Mouse (Mus musculus) macrophage (primary cell): ENCODE data around the gene Tcaf3. TPM values are rescaled to one million over a fixed set of nuclear protein-coding genes. Genes with fewer than 3 reads are reported as not detected.

ENCODE experiments used
- H3K27ac ChIP-seq: fragments of 350-480 bp; formaldehyde crosslinking; 2 replicates; pipeline ENCODE4 v1.9.0; 2021
- H3K36me3 ChIP-seq: fragments of 350-480 bp; formaldehyde crosslinking; 2 replicates; pipeline ENCODE4 v1.9.0; 2021; ENCODE audit errors: inconsistent target
- H3K4me3 ChIP-seq: fragments of 350-480 bp; formaldehyde crosslinking; 2 replicates; pipeline ENCODE4 v1.9.0; 2021; ENCODE audit errors: inconsistent target
- H3K79me2 ChIP-seq: fragments of 350-480 bp; formaldehyde crosslinking; 2 replicates; pipeline ENCODE4 v1.9.0; 2021; ENCODE audit errors: inconsistent target
- WGBS: methylation state at CpG from one replicate; pipeline ENCODE4 v1.1.7; 2026; ENCODE audit warnings: inconsistent platforms; ENCODE audit not compliant: missing documents; 5-methylcytosine and 5-hydroxymethylcytosine counted together
- polyA plus RNA-seq: library from polyadenylated mRNA; stranded (reverse); fragments of 250-400 nt; gene quantifications from 3 replicates; pipeline ENCODE4 v1.2.4, GENCODE M21; 2018; ENCODE audit warnings: inconsistent platforms

Gene Tcaf3
- polyA plus RNA-seq, 1 experiment from 2014 or later: not detected

DNA sequence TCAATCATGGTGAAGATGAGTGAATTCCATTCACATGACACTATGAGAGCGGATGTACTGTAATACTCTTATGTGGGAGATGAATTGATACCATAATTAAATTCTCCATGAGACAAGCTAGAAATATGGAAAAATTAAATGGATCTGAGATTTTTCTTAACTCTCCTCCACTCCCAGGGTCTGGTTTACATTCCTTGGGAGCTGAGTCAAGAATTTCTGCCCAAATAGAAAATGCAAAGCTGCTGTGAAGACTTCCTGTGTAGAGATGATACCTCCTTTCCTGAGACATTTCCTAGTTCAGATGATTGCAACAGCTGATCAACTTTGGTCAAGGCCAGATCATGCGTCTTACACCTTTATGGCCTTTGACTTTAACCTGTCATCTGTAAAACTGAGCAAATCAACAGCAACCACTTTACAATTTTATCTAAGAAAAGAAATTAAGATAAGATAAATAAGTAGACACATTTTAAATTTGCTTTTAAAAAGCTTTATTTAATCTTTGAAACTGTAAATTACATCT, 31.4 kb downstream of the Tcaf3 start:
- H3K79me2 ChIP-seq: no peaks in the 10 kb centered on the region
- H3K27ac ChIP-seq: no peak overlapping the region
- WGBS: 81% methylated on average over 2 of the region's 2 CpGs
- H3K4me3 ChIP-seq: no peak overlapping the region
- no peaks in the 10 kb centered on the region for H3K36me3 ChIP-seq

DNA sequence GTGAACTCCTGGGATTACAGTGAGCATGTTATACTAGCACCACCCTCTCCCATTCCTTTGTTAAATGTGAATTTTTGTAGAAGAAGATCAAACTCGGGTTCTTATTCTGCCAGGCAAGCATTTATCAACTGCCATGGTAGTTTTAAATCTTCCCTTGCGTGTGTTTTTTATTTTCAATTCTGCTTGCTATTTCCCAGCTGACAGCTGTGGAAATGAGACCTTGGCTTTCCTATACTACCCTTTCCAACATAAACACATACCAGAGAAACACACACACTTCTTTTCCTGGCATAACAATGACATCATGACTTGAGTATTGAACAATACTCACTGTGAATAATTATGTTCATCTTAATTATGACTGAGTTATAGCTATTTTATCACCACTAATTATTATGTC, 35.2 kb downstream of the Tcaf3 start:
- Histone ChIP-seq H3K27ac (no peak overlapping the region), H3K79me2 (no peaks in the 10 kb centered on the region), H3K4me3 (no peak overlapping the region), H3K36me3 (no peaks in the 10 kb centered on the region)
- WGBS: 53% methylated on average over 2 of the region's 2 CpGs

GRCm38 (mm10) chr6:42560885-42561284, 36.6 kb downstream of the Tcaf3 start:
- H3K36me3 ChIP-seq: no peaks in the 10 kb centered on the region
- H3K79me2 ChIP-seq: no peaks in the 10 kb centered on the region
- no peak overlapping the region for H3K4me3 ChIP-seq
- H3K27ac ChIP-seq: no peak overlapping the region
- 81% methylated on average over 5 of the region's 5 CpGs for WGBS

- Histone ChIP-seq H3K27ac (no peak overlapping the region), H3K4me3 (no peak overlapping the region), H3K79me2 (no peaks in the 10 kb centered on the region), H3K36me3 (no peaks in the 10 kb centered on the region)
- 91% methylated on average over 14 of the region's 14 CpGs for WGBS
Measured at GRCm38 (mm10) chr6:42558641-42559040, 38.9 kb downstream of the Tcaf3 start.

DNA sequence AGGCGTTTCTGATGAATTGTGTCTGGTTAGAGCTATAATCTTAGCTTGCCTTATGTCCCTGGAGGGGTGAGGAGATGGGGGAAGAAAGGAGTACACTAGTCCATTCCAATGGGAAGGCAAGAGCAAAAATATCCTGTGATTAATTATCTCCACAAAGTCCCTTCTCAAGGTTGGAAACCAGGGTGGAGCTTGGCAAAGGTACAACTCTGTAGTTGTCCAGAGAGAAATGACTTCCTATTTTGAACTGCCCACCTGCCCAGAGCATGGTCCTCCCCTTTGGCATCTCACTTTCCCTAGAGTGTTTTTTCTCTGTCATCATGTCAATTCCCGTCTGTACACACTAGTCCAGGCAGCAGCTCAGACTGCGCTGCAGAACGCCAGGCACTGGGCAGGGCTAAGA, 50.0 kb downstream of the Tcaf3 start, which contains the start of gene Olfr455:
Gene Olfr455 (minus strand): TSS at position 127 of the 400 bp plus-strand sequence.
- Histone ChIP-seq H3K4me3 (no peak within 1 kb of the TSS), H3K79me2 (no peaks in the 10 kb centered on the region), H3K36me3 (no peaks in the 10 kb centered on the region), H3K27ac (no peak within 1 kb of the TSS)
- 98% methylated on average over 4 of the region's 4 CpGs for WGBS

- H3K4me3 ChIP-seq: no peak overlapping the region
- WGBS: 100% methylated on average over 2 of the region's 2 CpGs
- no peak overlapping the region for H3K27ac ChIP-seq
- H3K36me3 ChIP-seq: no peaks in the 10 kb centered on the region
- no peaks in the 10 kb centered on the region for H3K79me2 ChIP-seq
Measured at GRCm38 (mm10) chr6:42546180-42546579, 51.3 kb downstream of the Tcaf3 start.

- Histone ChIP-seq H3K79me2 (no peaks in the 10 kb centered on the region), H3K36me3 (no peaks in the 10 kb centered on the region), H3K27ac (no peak overlapping the region), H3K4me3 (no peak overlapping the region)
- whole genome bisulfite sequencing: 91% methylated on average over 2 of the region's 2 CpGs
Measured at GRCm38 (mm10) chr6:42545451-42545885, 52.0 kb downstream of the Tcaf3 start.

DNA sequence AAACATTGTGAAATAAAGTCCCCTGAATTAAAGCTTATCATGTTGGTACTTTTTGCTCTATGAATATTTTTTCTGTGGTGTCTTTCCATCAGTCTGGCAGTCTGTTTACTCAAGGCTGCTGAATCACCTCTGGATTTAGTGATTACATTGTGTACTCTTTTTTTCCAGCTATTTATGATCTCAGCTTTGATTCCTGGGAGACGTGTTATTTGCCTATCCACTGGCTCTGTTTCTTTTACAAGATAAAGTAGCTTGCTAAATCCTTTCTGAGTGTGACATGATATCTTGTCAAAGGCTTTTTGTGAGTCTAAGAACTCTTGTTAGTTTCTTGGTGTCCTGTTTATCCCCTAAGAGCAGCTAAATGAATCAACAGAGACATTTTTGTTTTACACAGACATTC, 52.6 kb downstream of the Tcaf3 start:
- WGBS: 75% methylated on average over 1 of the region's 1 CpGs

DNA sequence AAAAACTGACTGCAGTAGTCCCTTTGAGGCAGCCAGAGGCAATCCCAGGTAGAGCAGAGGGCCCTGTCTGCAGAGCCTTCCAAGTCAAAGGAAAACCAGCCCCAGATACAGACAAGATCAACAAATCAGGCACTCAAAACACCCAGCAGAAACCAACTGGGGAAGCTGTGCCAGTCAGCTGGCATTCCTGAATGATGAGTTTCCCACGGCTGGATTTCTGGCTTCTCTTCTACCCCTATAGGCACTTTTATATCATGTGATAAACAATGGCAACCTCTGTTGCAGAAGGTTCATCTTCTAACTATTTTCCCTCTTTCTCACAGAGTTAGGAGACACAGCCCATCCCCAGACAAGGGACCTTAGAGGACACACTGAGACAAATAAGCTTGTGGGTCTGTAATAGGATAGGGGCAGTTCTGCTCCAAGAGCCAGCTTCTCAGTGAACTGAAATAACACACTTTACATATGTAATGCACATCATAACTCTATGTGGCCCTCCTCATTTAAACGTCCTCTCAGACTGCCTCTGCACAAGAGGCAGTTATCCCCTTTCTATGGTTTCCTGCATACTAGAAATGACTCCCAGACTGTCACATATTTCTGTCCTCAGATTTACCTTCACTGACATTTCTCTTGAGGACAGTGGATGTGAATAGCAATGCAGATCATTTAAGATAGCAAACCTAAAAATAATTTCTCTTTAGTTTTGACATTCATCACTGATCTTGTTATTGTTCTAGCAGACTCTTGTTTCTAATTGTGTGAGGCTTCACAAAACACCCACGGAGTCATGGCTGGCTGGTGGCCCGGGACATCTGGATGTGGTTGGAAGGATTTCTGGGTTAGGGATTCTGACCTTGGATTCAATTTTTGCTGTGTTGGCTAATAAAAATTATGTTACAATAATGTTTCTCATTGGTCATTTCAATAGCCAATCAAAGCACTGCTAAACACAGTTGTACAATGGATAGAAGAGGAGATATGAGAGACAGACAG, 55.2 kb downstream of the Tcaf3 start:
- H3K36me3 ChIP-seq: no peaks in the 10 kb centered on the region
- no peaks in the 10 kb centered on the region for H3K79me2 ChIP-seq
- WGBS: 81% methylated on average over 4 of the region's 4 CpGs
- H3K4me3 ChIP-seq: no peak overlapping the region
- H3K27ac ChIP-seq: no peak overlapping the region

More for the DNA sequence above, 52.6 kb downstream of the Tcaf3 start:
- H3K27ac ChIP-seq: no peak overlapping the region
- no peak overlapping the region for H3K4me3 ChIP-seq
- H3K79me2 ChIP-seq: no peaks in the 10 kb centered on the region
- no peaks in the 10 kb centered on the region for H3K36me3 ChIP-seq

DNA sequence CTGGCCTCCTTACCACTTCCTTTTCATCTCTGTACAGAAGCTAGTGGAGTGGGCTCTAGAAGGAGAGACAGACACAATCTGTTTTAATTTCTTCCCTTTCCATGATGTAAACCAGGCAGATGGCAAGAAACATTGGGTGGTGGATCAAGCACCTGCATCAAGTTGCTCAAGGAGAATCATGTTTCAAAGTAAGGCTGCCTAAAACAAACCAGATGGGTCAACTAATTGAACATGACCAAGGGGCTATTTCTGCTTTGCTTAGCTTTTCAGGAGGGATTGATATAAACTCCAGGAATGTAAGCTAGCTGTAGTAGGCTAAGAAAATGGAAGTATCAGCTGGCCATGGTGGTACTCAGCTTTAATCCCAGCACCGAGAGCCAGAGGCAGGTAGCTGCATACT, 56.8 kb downstream of the Tcaf3 start:
- no peak overlapping the region for H3K4me3 ChIP-seq
- H3K36me3 ChIP-seq: no peaks in the 10 kb centered on the region
- H3K79me2 ChIP-seq: no peaks in the 10 kb centered on the region
- WGBS: 100% methylated on average over 1 of the region's 1 CpGs
- H3K27ac ChIP-seq: no peak overlapping the region

DNA sequence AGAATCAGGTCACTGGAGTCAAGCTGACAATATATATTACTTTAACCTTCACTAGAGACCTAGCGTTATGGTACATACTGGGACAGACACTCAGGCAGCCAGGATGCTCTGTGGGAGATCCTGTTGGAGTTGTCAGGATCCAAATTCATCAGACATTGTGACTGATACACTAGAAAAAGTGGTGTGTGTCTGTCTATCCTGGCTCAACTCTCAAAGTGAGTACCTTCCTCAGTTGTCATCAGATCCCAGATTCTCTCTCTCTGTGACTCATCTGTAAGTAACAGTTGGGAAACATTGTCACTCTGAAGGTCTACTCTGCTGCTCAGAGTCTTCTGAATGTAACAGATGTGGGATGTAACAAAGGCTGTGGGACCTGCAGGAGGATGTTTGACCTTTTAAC, 57.8 kb downstream of the Tcaf3 start:
- H3K36me3 ChIP-seq: no peaks in the 10 kb centered on the region
- no peak overlapping the region for H3K4me3 ChIP-seq
- H3K79me2 ChIP-seq: no peaks in the 10 kb centered on the region
- 100% methylated on average over 1 of the region's 1 CpGs for WGBS
- no peak overlapping the region for H3K27ac ChIP-seq

Other genes with a start within 250 kb of the Tcaf3 start
- gene Zyx, start 248.1 kb downstream of the Tcaf3 start, polyA plus RNA-seq: 63.6 to 176 TPM (median 108 TPM) in 3 replicates
- gene Epha1, start 224.4 kb downstream of the Tcaf3 start, polyA plus RNA-seq: not detected in 3 replicates
- gene Tas2r143, start 197.5 kb downstream of the Tcaf3 start, polyA plus RNA-seq: not detected in 3 replicates
- gene Tas2r135, start 192.3 kb downstream of the Tcaf3 start, polyA plus RNA-seq: not detected in 3 replicates
- not detected in 3 replicates for gene Tas2r126, start 163.2 kb downstream of the Tcaf3 start, polyA plus RNA-seq
- gene Olfr458, start 132.5 kb downstream of the Tcaf3 start, polyA plus RNA-seq: not detected in 3 replicates
- not detected in 3 replicates for gene Olfr457, start 121.4 kb downstream of the Tcaf3 start, polyA plus RNA-seq
- gene Olfr456, start 110.5 kb downstream of the Tcaf3 start, polyA plus RNA-seq: not detected in 3 replicates
- gene Olfr455, start 50.1 kb downstream of the Tcaf3 start, polyA plus RNA-seq: not detected in 3 replicates
- not detected in 3 replicates for gene Tcaf2, start 47.6 kb upstream of the Tcaf3 start, polyA plus RNA-seq
- 0.69 to 0.89 TPM (median 0.70 TPM) in 3 replicates for gene Tcaf1, start 112.4 kb upstream of the Tcaf3 start, polyA plus RNA-seq
- not detected in 3 replicates for gene Olfr453, start 141.7 kb upstream of the Tcaf3 start, polyA plus RNA-seq
- gene Olfr38, start 158.7 kb upstream of the Tcaf3 start, polyA plus RNA-seq: not detected in 3 replicates
- gene Olfr452, start 187.4 kb upstream of the Tcaf3 start, polyA plus RNA-seq: not detected in 3 replicates
- gene Olfr450, start 214.2 kb upstream of the Tcaf3 start, polyA plus RNA-seq: not detected in 3 replicates
- gene Olfr449, start 236.7 kb upstream of the Tcaf3 start, polyA plus RNA-seq: not detected in 3 replicates